Mouse (Mus musculus): Measurements from ENCODE around the gene Myl6b.

Gene Myl6b

GRCm38 (mm10) chr10:128445407-128445806 is 53.1 kb downstream of the Myl6b start:
- no peak for DNase-seq (ENCODE audit: low spot score in 2 of 2)

- no peak for DNase-seq (ENCODE audit: low spot score in 2 of 2)
Measured at GRCm38 (mm10) chr10:128444354-128444753, 54.1 kb downstream of the Myl6b start.
